Mouse (Mus musculus) liver, embryonic 13.5 days (tissue): ENCODE measurements around the gene Fam32a. TPM values are rescaled to one million over a fixed set of nuclear protein-coding genes. Genes with fewer than 3 reads are reported as not detected.

Experiments
- ATAC-seq: fragments of 200-750 bp; cut with Nextera tagmentation; 2 replicates; pipeline ENCODE4 v1.8.0; 2017; ENCODE audit warnings: low read depth, mild to moderate bottlenecking, moderate number of reproducible peaks, moderate library complexity
- DNase-seq: peaks from one replicate; pipeline ENCODE4 v3.0.0; 2022
- H3K27ac ChIP-seq: fragments of 300-500 bp; sonication (generic); 2 replicates; pipeline ENCODE4 v1.5.1; 2015; ENCODE audit warnings: moderate library complexity, mild to moderate bottlenecking, inconsistent platforms
- H3K27me3 ChIP-seq: fragments of 300-500 bp; sonication (generic); 2 replicates; pipeline ENCODE4 v1.6.1; 2015; ENCODE audit warnings: mild to moderate bottlenecking, inconsistent platforms
- H3K36me3 ChIP-seq: fragments of 300-500 bp; sonication (generic); 2 replicates; pipeline ENCODE4 v1.6.1; 2015; ENCODE audit warnings: mild to moderate bottlenecking, inconsistent platforms
- H3K4me1 ChIP-seq: fragments of 300-500 bp; sonication (generic); replicated peaks from 2 replicates; pipeline ENCODE4 v1.6.1; 2015; ENCODE audit warnings: inconsistent platforms
- H3K4me2 ChIP-seq: fragments of 300-500 bp; sonication (generic); 2 replicates; pipeline ENCODE4 v1.6.1; 2015; ENCODE audit warnings: inconsistent platforms, mild to moderate bottlenecking, moderate library complexity
- H3K4me3 ChIP-seq: fragments of 300-500 bp; sonication (generic); replicated peaks from 2 replicates; pipeline ENCODE4 v1.5.1; 2015; ENCODE audit warnings: mild to moderate bottlenecking, inconsistent platforms
- H3K9ac ChIP-seq: fragments of 300-500 bp; sonication (generic); 2 replicates; pipeline ENCODE4 v1.6.1; 2015; ENCODE audit warnings: mild to moderate bottlenecking, inconsistent platforms
- H3K9me3 ChIP-seq: fragments of 300-500 bp; sonication (generic); replicated peaks from 2 replicates; pipeline ENCODE4 v1.6.1; 2016; ENCODE audit warnings: inconsistent platforms
- WGBS: fragments of 180-500 bp; shearing (Covaris S2); methylation state at CpG from one replicate; pipeline ENCODE4 v1.1.7; 2015; ENCODE audit not compliant: insufficient replicate concordance; 5-methylcytosine and 5-hydroxymethylcytosine counted together
- polyA plus RNA-seq: library from polyadenylated mRNA; unstranded; fragments of >200 nt; fragmentation: Nextera tagmentation; extraction: Ambion mirVana; gene quantifications from 2 replicates; pipeline ENCODE4 v1.2.1, GENCODE M21; 2015

Fam32a gene
- 38.8 and 43.4 TPM in 2 replicates for polyA plus RNA-seq

- DNase-seq: peak; percentile 92
Measured at GRCm38 (mm10) chr8:72219541-72220363, at the start of gene Fam32a. Gene Fam32a (plus strand): TSS chr8:72219730.

GRCm38 (mm10) chr8:72177346-72177925, 42.1 kb upstream of the Fam32a start:
- H3K4me1 ChIP-seq: no peaks in the 10 kb centered on the region
- H3K27ac ChIP-seq: no peak overlapping the region
- H3K4me2 ChIP-seq: no peak overlapping the region
- 67% methylated on average over 5 of the region's 5 CpGs for WGBS
- no peak overlapping the region for H3K9ac ChIP-seq
- H3K36me3 ChIP-seq: peaks cover 92% of the 10 kb centered on the region
- no peaks in the 10 kb centered on the region for H3K27me3 ChIP-seq
- DNase-seq (peak; percentile 21), ATAC-seq (0 out of 2 replicates have a peak, but pooled peaks have one; percentile 30)
- H3K4me3 ChIP-seq: no peak overlapping the region
- no peaks in the 10 kb centered on the region for H3K9me3 ChIP-seq

More at GRCm38 (mm10) chr8:72219541-72220363, at the start of gene Fam32a:
- Histone ChIP-seq H3K9me3 (no peaks in the 10 kb centered on the region), H3K27me3 (no peaks in the 10 kb centered on the region; the same call in 1 of the 2 replicates), H3K36me3 (peaks cover 34% of the 10 kb centered on the region), H3K4me1 (peaks cover 26% of the 10 kb centered on the region), H3K4me2 (peak within 1 kb of the TSS; percentile 72), H3K4me3 (peak within 1 kb of the TSS; percentile 78), H3K27ac (peak within 1 kb of the TSS; percentile 88), H3K9ac (peak within 1 kb of the TSS; percentile 81)
- 7% methylated on average over 39 of the region's 39 CpGs for WGBS
- peak; percentile 98 for ATAC-seq

- H3K4me2 ChIP-seq: no peak overlapping the region
- H3K27ac ChIP-seq: no peak overlapping the region
- peaks cover 33% of the 10 kb centered on the region for H3K36me3 ChIP-seq
- H3K27me3 ChIP-seq: no peaks in the 10 kb centered on the region
- H3K9ac ChIP-seq: no peak overlapping the region
- H3K4me3 ChIP-seq: no peak overlapping the region
- no peaks in the 10 kb centered on the region for H3K4me1 ChIP-seq
- ATAC-seq (no peak), DNase-seq (no peak)
- no peaks in the 10 kb centered on the region for H3K9me3 ChIP-seq
- 46% methylated on average over 2 of the region's 2 CpGs for WGBS
Measured at GRCm38 (mm10) chr8:72183554-72184202, 35.9 kb upstream of the Fam32a start.

- no peak overlapping the region for H3K4me3 ChIP-seq
- no peak overlapping the region for H3K4me2 ChIP-seq
- H3K36me3 ChIP-seq: no peaks in the 10 kb centered on the region
- H3K27me3 ChIP-seq: no peaks in the 10 kb centered on the region
- ATAC-seq: no peak
- H3K4me1 ChIP-seq: no peaks in the 10 kb centered on the region; the same call in 1 of the 2 replicates
- no peak for DNase-seq
- WGBS: 72% methylated on average over 2 of the region's 2 CpGs
- no peak overlapping the region for H3K27ac ChIP-seq
- H3K9ac ChIP-seq: no peak overlapping the region
- no peaks in the 10 kb centered on the region for H3K9me3 ChIP-seq
Measured at GRCm38 (mm10) chr8:72187793-72188331, 31.7 kb upstream of the Fam32a start.

- H3K27me3 ChIP-seq: no peaks in the 10 kb centered on the region
- no peak within 1 kb of the TSS for H3K27ac ChIP-seq
- ATAC-seq (peak; percentile 23; the same call in 1 of the 2 replicates), DNase-seq (no peak)
- H3K4me1 ChIP-seq: no peaks in the 10 kb centered on the region; the same call in 1 of the 2 replicates
- no peak within 1 kb of the TSS for H3K4me3 ChIP-seq
- no peaks in the 10 kb centered on the region for H3K9me3 ChIP-seq
- 55% methylated on average over 12 of the region's 12 CpGs for WGBS
- no peaks in the 10 kb centered on the region for H3K36me3 ChIP-seq
- H3K9ac ChIP-seq: no peak within 1 kb of the TSS
- peak within 1 kb of the TSS; percentile 21; the same call in 1 of the 2 replicates for H3K4me2 ChIP-seq
Measured at GRCm38 (mm10) chr8:72189417-72190214, 29.9 kb upstream of the Fam32a start, which contains the start of gene Hsh2d. Gene Hsh2d (plus strand): TSS chr8:72189638.

GRCm38 (mm10) chr8:72190215-72190539, 29.4 kb upstream of the Fam32a start:
- Histone ChIP-seq H3K27ac (no peak overlapping the region), H3K27me3 (no peaks in the 10 kb centered on the region), H3K4me1 (no peaks in the 10 kb centered on the region; the same call in 1 of the 2 replicates), H3K9ac (no peak overlapping the region), H3K4me3 (no peak overlapping the region), H3K9me3 (no peaks in the 10 kb centered on the region), H3K36me3 (no peaks in the 10 kb centered on the region), H3K4me2 (no peak overlapping the region)
- ATAC-seq (no peak), DNase-seq (no peak)
- 58% methylated on average over 2 of the region's 2 CpGs for WGBS

- H3K27ac ChIP-seq: no peak overlapping the region
- DNase-seq (no peak), ATAC-seq (no peak)
- no peak overlapping the region for H3K4me3 ChIP-seq
- H3K36me3 ChIP-seq: no peaks in the 10 kb centered on the region
- H3K9ac ChIP-seq: no peak overlapping the region
- H3K4me1 ChIP-seq: no peaks in the 10 kb centered on the region; the same call in 1 of the 2 replicates
- H3K4me2 ChIP-seq: no peak overlapping the region
- H3K27me3 ChIP-seq: no peaks in the 10 kb centered on the region
- H3K9me3 ChIP-seq: no peaks in the 10 kb centered on the region
Measured at GRCm38 (mm10) chr8:72192065-72192464, 27.5 kb upstream of the Fam32a start.

GRCm38 (mm10) chr8:72197997-72198396, 21.5 kb upstream of the Fam32a start:
- ATAC-seq: no peak
- Histone ChIP-seq H3K9ac (no peak overlapping the region), H3K4me2 (no peak overlapping the region), H3K36me3 (no peaks in the 10 kb centered on the region), H3K4me1 (no peaks in the 10 kb centered on the region), H3K27ac (no peak overlapping the region), H3K4me3 (no peak overlapping the region), H3K9me3 (peaks cover 7% of the 10 kb centered on the region; the same call in 1 of the 2 replicates), H3K27me3 (no peaks in the 10 kb centered on the region)
- WGBS: 48% methylated on average over 8 of the region's 8 CpGs
- DNase-seq: no peak

GRCm38 (mm10) chr8:72208582-72208981, 10.9 kb upstream of the Fam32a start:
- Histone ChIP-seq H3K4me3 (no peak overlapping the region), H3K36me3 (no peaks in the 10 kb centered on the region), H3K9ac (no peak overlapping the region), H3K4me2 (no peak overlapping the region), H3K9me3 (no peaks in the 10 kb centered on the region; the same call in 1 of the 2 replicates), H3K27ac (no peak overlapping the region), H3K4me1 (no peaks in the 10 kb centered on the region), H3K27me3 (no peaks in the 10 kb centered on the region)
- DNase-seq (no peak), ATAC-seq (no peak)
- 48% methylated on average over 1 of the region's 1 CpGs for WGBS

- WGBS: 58% methylated on average over 4 of the region's 4 CpGs
- H3K4me2 ChIP-seq: no peak overlapping the region
- H3K4me1 ChIP-seq: no peaks in the 10 kb centered on the region
- DNase-seq: no peak
- no peaks in the 10 kb centered on the region for H3K9me3 ChIP-seq
- no peaks in the 10 kb centered on the region for H3K27me3 ChIP-seq
- ATAC-seq: no peak
- H3K9ac ChIP-seq: no peak overlapping the region
- H3K27ac ChIP-seq: no peak overlapping the region
- no peak overlapping the region for H3K4me3 ChIP-seq
- no peaks in the 10 kb centered on the region for H3K36me3 ChIP-seq
Measured at GRCm38 (mm10) chr8:72210222-72210621, 9.3 kb upstream of the Fam32a start.
